Mouse (Mus musculus) intestine, postnatal 0 days (tissue): ENCODE results near the gene Iqub. TPM values are rescaled to one million over a fixed set of nuclear protein-coding genes. Genes with fewer than 3 reads are reported as not detected.

Experiments used
- ATAC-seq: fragments of 200-750 bp; cut with Nextera tagmentation; 2 replicates; pipeline ENCODE4 v1.8.0; 2017; ENCODE audit warnings: mild to moderate bottlenecking, moderate TSS enrichment, moderate library complexity
- H3K27ac ChIP-seq: fragments of 300-500 bp; sonication (generic); 2 replicates; pipeline ENCODE4 v1.5.1; 2014; ENCODE audit warnings: mild to moderate bottlenecking, low read depth, low read length, moderate library complexity
- H3K27me3 ChIP-seq: fragments of 300-500 bp; sonication (generic); replicated peaks from 2 replicates; pipeline ENCODE4 v1.6.1; 2014; ENCODE audit warnings: low read length, mixed read lengths; ENCODE audit not compliant: control insufficient read depth, insufficient read depth
- H3K36me3 ChIP-seq: fragments of 300-500 bp; sonication (generic); 2 replicates; pipeline ENCODE4 v1.6.1; 2014; ENCODE audit warnings: mild to moderate bottlenecking, moderate library complexity; ENCODE audit not compliant: control insufficient read depth, insufficient read depth
- H3K4me1 ChIP-seq: fragments of 300-500 bp; sonication (generic); replicated peaks from 2 replicates; pipeline ENCODE4 v1.6.1; 2014; ENCODE audit warnings: antibody characterized with exemption, low read length, mixed read lengths; ENCODE audit not compliant: control insufficient read depth, insufficient read depth
- H3K4me2 ChIP-seq: fragments of 300-500 bp; sonication (generic); replicated peaks from 2 replicates; pipeline ENCODE4 v1.6.1; 2014; ENCODE audit warnings: low read depth, mild to moderate bottlenecking, moderate library complexity
- H3K4me3 ChIP-seq: fragments of 300-500 bp; sonication (generic); 2 replicates; pipeline ENCODE4 v1.5.1; 2014; ENCODE audit warnings: low read depth, low read length
- H3K9ac ChIP-seq: fragments of 300-500 bp; sonication (generic); 2 replicates; pipeline ENCODE4 v1.6.1; 2014; ENCODE audit warnings: mild to moderate bottlenecking, low read depth, low read length
- H3K9me3 ChIP-seq: fragments of 300-500 bp; sonication (generic); 2 replicates; pipeline ENCODE4 v1.6.1; 2016; ENCODE audit warnings: mixed run types; ENCODE audit not compliant: control insufficient read depth
- CTCF ChIP-seq: sonication (generic); IDR thresholded peaks from 2 replicates; pipeline ENCODE4 v1.5.1; 2016; ENCODE audit warnings: low read depth, mild to moderate bottlenecking, control low read depth, antibody characterized with exemption, moderate library complexity
- WGBS: fragments of 180-500 bp; shearing (Covaris S2); extraction: QIAGEN DNeasy Blood & Tissue Kit; methylation state at CpG from one replicate; pipeline ENCODE4 v1.1.7; 2014; 5-methylcytosine and 5-hydroxymethylcytosine counted together
- polyA plus RNA-seq: library from polyadenylated mRNA; unstranded; fragments of >200 nt; fragmentation: Nextera tagmentation; extraction: Ambion mirVana; gene quantifications from 2 replicates; pipeline ENCODE4 v1.2.1, GENCODE M21; 2015

The Iqub gene
- polyA plus RNA-seq, 1 experiment from 2014 or later = 0.05 TPM

- no peak overlapping the region for H3K4me3 ChIP-seq
- no peaks in the 10 kb centered on the region for H3K36me3 ChIP-seq
- H3K27me3 ChIP-seq = no peaks in the 10 kb centered on the region
- H3K27ac ChIP-seq = no peak overlapping the region
- no peak for ATAC-seq
- no peaks in the 10 kb centered on the region for H3K4me1 ChIP-seq
- H3K9ac ChIP-seq = no peak overlapping the region
- WGBS = 66% methylated on average over 22 of the region's 22 CpGs
- TF ChIP-seq CTCF = no peak
- no peak overlapping the region for H3K4me2 ChIP-seq
- no peaks in the 10 kb centered on the region for H3K9me3 ChIP-seq
Measured at GRCm38 (mm10) chr6:24451026-24451821, 63.6 kb downstream of the Iqub start.

DNA sequence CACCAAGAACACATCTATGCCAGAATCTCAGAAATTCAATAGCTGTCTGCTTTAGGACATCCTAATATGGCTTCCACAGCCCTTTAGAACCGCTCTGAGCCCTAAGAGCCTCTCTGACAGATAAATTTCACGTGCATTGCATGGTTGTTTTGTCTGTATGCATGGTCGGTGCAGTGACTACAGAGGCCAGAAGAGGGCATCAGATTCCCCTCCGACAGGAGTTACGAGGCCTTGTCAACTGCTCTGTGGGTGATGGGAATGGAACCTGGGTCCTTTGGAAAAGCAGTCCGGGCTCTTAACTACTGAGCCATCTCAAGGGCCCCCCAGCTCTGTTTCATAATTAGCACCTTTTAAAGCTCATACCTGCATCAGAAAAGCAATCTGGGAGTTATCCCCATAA lies 64.6 kb downstream of the Iqub start:
- no peaks in the 10 kb centered on the region for H3K9me3 ChIP-seq
- H3K27me3 ChIP-seq = no peaks in the 10 kb centered on the region
- WGBS = 90% methylated on average over 6 of the region's 6 CpGs
- no peak overlapping the region for H3K9ac ChIP-seq
- no peak overlapping the region for H3K4me3 ChIP-seq
- H3K4me1 ChIP-seq = no peaks in the 10 kb centered on the region
- H3K4me2 ChIP-seq = no peak overlapping the region
- ATAC-seq = no peak
- no peaks in the 10 kb centered on the region for H3K36me3 ChIP-seq
- no peak overlapping the region for H3K27ac ChIP-seq
- no peak for TF ChIP-seq CTCF

- no peak for ATAC-seq
- Histone ChIP-seq H3K4me2 (no peak overlapping the region), H3K4me1 (no peaks in the 10 kb centered on the region), H3K4me3 (no peak overlapping the region), H3K9ac (no peak overlapping the region), H3K27me3 (no peaks in the 10 kb centered on the region), H3K36me3 (no peaks in the 10 kb centered on the region), H3K9me3 (no peaks in the 10 kb centered on the region), H3K27ac (no peak overlapping the region)
- WGBS = 85% methylated on average over 11 of the region's 11 CpGs
- TF ChIP-seq CTCF = no peak
Measured at GRCm38 (mm10) chr6:24416056-24416455, 98.8 kb downstream of the Iqub start.

GRCm38 (mm10) chr6:24415500-24415899 lies 99.4 kb downstream of the Iqub start:
- no peaks in the 10 kb centered on the region for H3K9me3 ChIP-seq
- TF ChIP-seq CTCF = no peak
- no peaks in the 10 kb centered on the region for H3K27me3 ChIP-seq
- H3K4me1 ChIP-seq = no peaks in the 10 kb centered on the region
- no peaks in the 10 kb centered on the region for H3K36me3 ChIP-seq
- H3K4me3 ChIP-seq = no peak overlapping the region
- no peak overlapping the region for H3K4me2 ChIP-seq
- 85% methylated on average over 1 of the region's 1 CpGs for WGBS
- ATAC-seq = no peak
- no peak overlapping the region for H3K9ac ChIP-seq
- no peak overlapping the region for H3K27ac ChIP-seq

- H3K9me3 ChIP-seq = no peaks in the 10 kb centered on the region
- no peak overlapping the region for H3K9ac ChIP-seq
- no peaks in the 10 kb centered on the region for H3K36me3 ChIP-seq
- ATAC-seq = no peak
- no peak overlapping the region for H3K4me2 ChIP-seq
- no peak for TF ChIP-seq CTCF
- WGBS = 66% methylated on average over 11 of the region's 11 CpGs
- no peaks in the 10 kb centered on the region for H3K4me1 ChIP-seq
- H3K4me3 ChIP-seq = no peak overlapping the region
- no peak overlapping the region for H3K27ac ChIP-seq
- H3K27me3 ChIP-seq = no peaks in the 10 kb centered on the region
Measured at GRCm38 (mm10) chr6:24408573-24409427, 106.1 kb downstream of the Iqub start.

GRCm38 (mm10) chr6:24407743-24408142 lies 107.1 kb downstream of the Iqub start:
- H3K4me1 ChIP-seq = no peaks in the 10 kb centered on the region
- no peaks in the 10 kb centered on the region for H3K9me3 ChIP-seq
- H3K9ac ChIP-seq = no peak overlapping the region
- no peaks in the 10 kb centered on the region for H3K27me3 ChIP-seq
- no peak for ATAC-seq
- WGBS = 50% methylated on average over 3 of the region's 3 CpGs
- no peak overlapping the region for H3K27ac ChIP-seq
- H3K4me3 ChIP-seq = no peak overlapping the region
- H3K36me3 ChIP-seq = no peaks in the 10 kb centered on the region
- no peak overlapping the region for H3K4me2 ChIP-seq
- no peak for TF ChIP-seq CTCF
